Mouse (Mus musculus) monocyte, adult 5-6 weeks (primary cell): ENCODE measurements around the gene Slc7a15. TPM values are rescaled to one million over a fixed set of nuclear protein-coding genes. Genes with fewer than 3 reads are reported as not detected.

Experiments
- ATAC-seq: fragments of 153-309, 156-312 bp; replicated peaks from 2 replicates; pipeline ENCODE4 v1.8.0; 2017; ENCODE audit warnings: mild to moderate bottlenecking; ENCODE audit not compliant: low TSS enrichment, insufficient number of reproducible peaks, severe bottlenecking, poor library complexity, low FRiP score
- total RNA-seq: library from RNA; stranded (forward); fragments of 200-1000, 200-491, 200-594 nt; gene quantifications from 3 replicates; pipeline ENCODE4 v1.2.3, GENCODE M21; 2017

Slc7a15 gene
- total RNA-seq, 1 experiment from 2014 or later = not detected

GRCm38 (mm10) chr12:8495881-8496678 is 102.8 kb downstream of the Slc7a15 start:
- ATAC-seq = no peak

- ATAC-seq = no peak
Observed at GRCm38 (mm10) chr12:8494675-8495074, 104.2 kb downstream of the Slc7a15 start.

- ATAC-seq = no peak
Observed at GRCm38 (mm10) chr12:8493386-8493785, 105.5 kb downstream of the Slc7a15 start.

- no peak for ATAC-seq
Observed at GRCm38 (mm10) chr12:8489098-8489497, 109.8 kb downstream of the Slc7a15 start.

GRCm38 (mm10) chr12:8488652-8488980 is 110.2 kb downstream of the Slc7a15 start:
- ATAC-seq = no peak

GRCm38 (mm10) chr12:8487959-8488651 is 110.8 kb downstream of the Slc7a15 start:
- ATAC-seq = 0 out of 2 replicates have a peak, but pooled peaks have one; percentile 17

GRCm38 (mm10) chr12:8487281-8487680 is 111.6 kb downstream of the Slc7a15 start:
- no peak for ATAC-seq

GRCm38 (mm10) chr12:8485247-8485646 is 113.6 kb downstream of the Slc7a15 start:
- no peak for ATAC-seq

GRCm38 (mm10) chr12:8482169-8482568 is 116.7 kb downstream of the Slc7a15 start:
- no peak for ATAC-seq

Other genes starting within 250 kb of the Slc7a15 start
- 45.8 to 134 TPM (median 53.2 TPM) in 3 replicates for gene Rhob, start 99.1 kb downstream of the Slc7a15 start, total RNA-seq
- 129 to 201 TPM (median 138 TPM) in 3 replicates for gene Pum2, start 75.1 kb upstream of the Slc7a15 start, total RNA-seq
- 4.6 to 7.4 TPM (median 5.4 TPM) in 3 replicates for gene Sdc1, start 172.3 kb upstream of the Slc7a15 start, total RNA-seq